Mouse (Mus musculus) embryonic facial prominence, embryonic 15.5 days (tissue): ENCODE measurements around the gene Pip5k1c. TPM values are rescaled to one million over a fixed set of nuclear protein-coding genes. Genes with fewer than 3 reads are reported as not detected.
A peak's percentile ranks its signal among the peaks of the same experiment; 100 is the strongest.

Experiments
- ATAC-seq: fragments of 200-750 bp; cut with Nextera tagmentation; 2 replicates; pipeline ENCODE4 v1.8.0; 2017; ENCODE audit warnings: low read depth, moderate TSS enrichment; ENCODE audit not compliant: insufficient number of reproducible peaks, low FRiP score, low TSS enrichment
- H3K27ac ChIP-seq: fragments of 300-500 bp; sonication (generic); replicated peaks from 2 replicates; pipeline ENCODE4 v1.5.1; 2015; ENCODE audit warnings: mild to moderate bottlenecking, inconsistent platforms
- H3K27me3 ChIP-seq: fragments of 300-500 bp; sonication (generic); 2 replicates; pipeline ENCODE4 v1.6.1; 2015; ENCODE audit warnings: inconsistent platforms
- H3K36me3 ChIP-seq: fragments of 300-500 bp; sonication (generic); 2 replicates; pipeline ENCODE4 v1.6.1; 2015; ENCODE audit warnings: mild to moderate bottlenecking, inconsistent platforms
- H3K4me1 ChIP-seq: fragments of 300-500 bp; sonication (generic); 2 replicates; pipeline ENCODE4 v1.6.1; 2015; ENCODE audit warnings: inconsistent platforms
- H3K4me2 ChIP-seq: fragments of 300-500 bp; sonication (generic); replicated peaks from 2 replicates; pipeline ENCODE4 v1.6.1; 2015; ENCODE audit warnings: mild to moderate bottlenecking, inconsistent platforms
- H3K4me3 ChIP-seq: fragments of 300-500 bp; sonication (generic); replicated peaks from 2 replicates; pipeline ENCODE4 v1.5.1; 2015; ENCODE audit warnings: mild to moderate bottlenecking, inconsistent platforms
- H3K9ac ChIP-seq: fragments of 300-500 bp; sonication (generic); 2 replicates; pipeline ENCODE4 v1.6.1; 2015; ENCODE audit warnings: inconsistent platforms
- H3K9me3 ChIP-seq: fragments of 300-500 bp; sonication (generic); replicated peaks from 2 replicates; pipeline ENCODE4 v1.6.1; 2016; ENCODE audit warnings: inconsistent platforms
- WGBS: fragments of 180-500 bp; shearing (Covaris S2); methylation state at CpG from one replicate; pipeline ENCODE4 v1.1.7; 2015; 5-methylcytosine and 5-hydroxymethylcytosine counted together
- polyA plus RNA-seq: library from polyadenylated mRNA; unstranded; fragments of >200 nt; fragmentation: Nextera tagmentation; extraction: Ambion mirVana; gene quantifications from 2 replicates; pipeline ENCODE4 v1.2.1, GENCODE M21; 2015

Gene Pip5k1c
- polyA plus RNA-seq, 1 experiment from 2014 or later: 53.8 TPM

GRCm38 (mm10) chr10:81354738-81355477 lies 62.1 kb downstream of the Pip5k1c start:
- Histone ChIP-seq H3K36me3 (no peaks in the 10 kb centered on the region), H3K27me3 (no peaks in the 10 kb centered on the region), H3K4me1 (peaks cover 46% of the 10 kb centered on the region), H3K4me2 (no peak overlapping the region), H3K4me3 (no peak overlapping the region), H3K9me3 (no peaks in the 10 kb centered on the region), H3K27ac (no peak overlapping the region), H3K9ac (no peak overlapping the region)
- no peak for ATAC-seq
- WGBS: 48% methylated on average over 9 of the region's 9 CpGs

DNA sequence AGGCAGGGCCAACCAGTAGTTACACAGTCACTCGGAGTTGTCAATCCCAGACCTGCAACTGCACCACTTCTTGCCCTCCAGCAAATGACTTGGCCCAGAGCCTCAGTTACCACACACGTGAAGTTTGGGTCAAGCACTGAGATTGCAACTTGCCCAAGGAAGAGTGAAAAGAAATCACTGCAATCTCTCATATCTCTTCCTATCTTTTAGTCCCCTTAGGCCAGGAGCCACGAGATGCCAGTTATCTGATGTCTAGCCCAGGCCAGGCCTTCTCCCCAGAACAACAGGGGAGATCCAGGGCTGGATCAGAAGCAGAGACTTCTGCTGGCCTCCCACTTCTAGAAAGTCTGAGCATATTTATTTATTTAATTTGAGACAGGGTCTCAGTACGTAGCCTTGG lies 62.8 kb downstream of the Pip5k1c start:
- Histone ChIP-seq H3K4me3 (no peak overlapping the region), H3K9ac (no peak overlapping the region), H3K9me3 (no peaks in the 10 kb centered on the region), H3K27me3 (no peaks in the 10 kb centered on the region), H3K4me1 (peaks cover 50% of the 10 kb centered on the region), H3K36me3 (no peaks in the 10 kb centered on the region), H3K4me2 (no peak overlapping the region), H3K27ac (no peak overlapping the region)
- 69% methylated on average over 4 of the region's 4 CpGs for WGBS
- no peak for ATAC-seq

DNA sequence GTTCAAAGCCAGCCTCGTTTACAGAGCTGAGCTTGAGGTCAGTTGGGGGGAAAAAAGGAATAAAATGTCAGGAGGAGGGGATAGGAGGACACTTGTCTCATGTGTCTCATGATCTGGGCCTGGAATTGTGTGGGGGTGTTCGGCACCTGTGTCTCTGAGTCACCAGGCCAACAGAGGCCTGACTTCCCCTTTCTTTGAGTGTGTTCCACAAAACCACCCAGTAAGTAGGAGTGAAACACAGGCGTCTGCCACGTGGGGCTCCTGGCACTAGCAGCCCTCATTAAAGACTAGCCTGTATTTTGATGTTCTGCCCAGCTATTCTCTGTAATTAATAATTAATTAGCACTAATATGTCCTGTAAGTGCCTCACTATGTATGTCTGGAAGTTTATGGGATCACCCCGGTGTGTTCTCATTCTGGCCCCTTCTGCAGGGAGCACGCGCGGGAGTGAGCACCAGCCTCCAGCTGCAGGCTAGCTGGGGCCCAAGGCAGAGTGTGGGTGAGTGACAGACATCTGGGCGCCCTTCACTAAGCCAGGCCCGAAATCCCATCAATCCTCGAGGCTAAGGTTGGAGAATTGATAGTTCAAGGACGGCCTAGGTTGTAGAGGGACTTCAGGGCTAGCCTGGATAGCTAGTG lies 63.7 kb downstream of the Pip5k1c start:
- Histone ChIP-seq H3K27me3 (no peaks in the 10 kb centered on the region), H3K4me1 (peaks cover 52% of the 10 kb centered on the region), H3K4me2 (peak overlapping the region; percentile 97; the same call in 1 of the 2 replicates), H3K27ac (no peak overlapping the region), H3K4me3 (peak overlapping the region; percentile 85), H3K36me3 (peaks cover 4% of the 10 kb centered on the region; the same call in 1 of the 2 replicates), H3K9me3 (no peaks in the 10 kb centered on the region), H3K9ac (no peak overlapping the region)
- ATAC-seq: no peak
- WGBS: 47% methylated on average over 12 of the region's 12 CpGs

DNA sequence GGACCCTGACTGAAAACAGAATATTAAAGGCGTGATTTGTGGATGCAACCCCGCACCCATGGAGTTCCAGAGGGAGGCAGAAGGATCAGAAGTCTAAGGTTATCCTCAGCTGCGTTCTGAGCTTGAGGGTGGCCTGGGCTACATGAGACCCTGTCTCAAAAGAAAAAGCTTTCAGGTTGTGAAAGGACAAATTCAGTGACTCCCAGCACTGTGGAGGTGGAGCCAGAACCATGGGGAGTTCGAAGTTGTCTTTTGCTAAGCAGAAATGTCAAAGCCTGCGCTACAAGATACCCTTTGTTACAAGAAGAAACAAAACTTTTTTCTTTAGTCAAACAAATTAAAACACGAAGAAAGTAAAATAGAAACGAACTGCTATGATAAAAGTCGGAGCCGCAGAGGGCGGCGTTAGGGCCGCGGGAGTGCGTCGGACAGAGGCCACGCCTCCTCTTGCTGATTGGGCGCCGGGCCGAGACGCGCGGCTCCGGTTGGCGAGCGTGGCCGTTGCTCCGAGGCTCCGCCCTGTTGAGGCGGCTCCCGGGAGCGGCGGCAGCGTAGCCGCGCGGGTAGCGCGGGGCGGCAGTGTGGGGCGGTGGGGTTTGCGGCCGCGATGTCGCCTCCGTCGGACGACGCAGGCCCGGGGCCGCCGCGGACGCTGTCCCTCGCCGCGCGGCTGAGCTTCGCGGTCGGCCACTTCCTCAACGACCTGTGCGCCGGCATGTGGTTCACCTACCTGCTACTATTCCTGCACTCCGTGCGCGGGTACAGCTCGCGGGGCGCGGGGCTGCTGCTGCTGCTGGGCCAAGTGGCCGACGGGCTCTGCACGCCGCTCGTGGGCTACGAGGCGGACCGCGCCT lies 64.5 kb downstream of the Pip5k1c start, which contains the start of gene Mfsd12:
TSS of gene Mfsd12 (plus strand) at position 501 of the 854 bp plus-strand sequence.
- Histone ChIP-seq H3K4me3 (peak within 1 kb of the TSS; percentile 85), H3K4me1 (peaks cover 47% of the 10 kb centered on the region), H3K9ac (peak within 1 kb of the TSS; percentile 81), H3K27ac (no peak within 1 kb of the TSS), H3K36me3 (peaks cover 4% of the 10 kb centered on the region; the same call in 1 of the 2 replicates), H3K27me3 (no peaks in the 10 kb centered on the region), H3K4me2 (peak within 1 kb of the TSS; percentile 97), H3K9me3 (no peaks in the 10 kb centered on the region)
- ATAC-seq: peak; percentile 82
- WGBS: 2% methylated on average over 75 of the region's 79 CpGs

- ATAC-seq: no peak
- H3K4me1 ChIP-seq: peaks cover 56% of the 10 kb centered on the region
- H3K4me2 ChIP-seq: peak overlapping the region; percentile 97
- H3K27ac ChIP-seq: no peak overlapping the region
- 16% methylated on average over 4 of the region's 4 CpGs for WGBS
- peaks cover 9% of the 10 kb centered on the region for H3K27me3 ChIP-seq
- peaks cover 4% of the 10 kb centered on the region; the same call in 1 of the 2 replicates for H3K36me3 ChIP-seq
- H3K4me3 ChIP-seq: peak overlapping the region; percentile 85
- peak overlapping the region; percentile 81 for H3K9ac ChIP-seq
- no peaks in the 10 kb centered on the region for H3K9me3 ChIP-seq
Measured at GRCm38 (mm10) chr10:81358209-81358608, 65.4 kb downstream of the Pip5k1c start.

DNA sequence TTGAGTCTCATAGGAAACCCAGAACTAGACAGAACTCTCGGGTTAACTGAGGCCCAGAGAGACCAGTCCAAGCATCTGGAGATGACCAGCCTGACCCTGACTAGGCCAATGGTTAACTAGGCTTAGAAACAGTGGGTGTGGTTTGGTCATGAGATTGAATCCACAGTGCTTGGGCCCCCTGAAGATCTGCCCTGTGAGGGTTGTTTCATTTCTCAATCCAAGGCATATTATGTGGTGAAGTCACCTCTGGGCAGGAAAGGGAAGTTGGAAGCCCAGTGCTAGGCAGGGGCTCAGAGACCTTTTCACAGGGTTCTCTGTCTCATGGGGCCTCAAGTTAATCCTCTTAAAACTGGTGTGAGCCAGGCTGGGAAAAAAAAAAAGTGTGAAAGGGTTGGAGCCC lies 66.1 kb downstream of the Pip5k1c start:
- Histone ChIP-seq H3K4me1 (peaks cover 62% of the 10 kb centered on the region), H3K27ac (no peak overlapping the region)
- no peak for ATAC-seq

GRCm38 (mm10) chr10:81360721-81361120 lies 68.0 kb downstream of the Pip5k1c start:
- Histone ChIP-seq H3K4me1 (peaks cover 68% of the 10 kb centered on the region), H3K27ac (no peak overlapping the region), H3K4me3 (no peak overlapping the region), H3K27me3 (peaks cover 28% of the 10 kb centered on the region), H3K9me3 (no peaks in the 10 kb centered on the region), H3K9ac (no peak overlapping the region), H3K4me2 (no peak overlapping the region), H3K36me3 (peaks cover 4% of the 10 kb centered on the region; the same call in 1 of the 2 replicates)
- 48% methylated on average over 8 of the region's 8 CpGs for WGBS
- no peak for ATAC-seq

More for the DNA sequence above, 66.1 kb downstream of the Pip5k1c start:
- WGBS: 70% methylated on average over 1 of the region's 1 CpGs
- peak overlapping the region; percentile 97 for H3K4me2 ChIP-seq
- no peaks in the 10 kb centered on the region for H3K9me3 ChIP-seq
- peak overlapping the region; percentile 85; the same call in 1 of the 2 replicates for H3K4me3 ChIP-seq
- H3K36me3 ChIP-seq: peaks cover 4% of the 10 kb centered on the region; the same call in 1 of the 2 replicates
- H3K9ac ChIP-seq: no peak overlapping the region
- H3K27me3 ChIP-seq: peaks cover 15% of the 10 kb centered on the region

GRCm38 (mm10) chr10:81362336-81362949 lies 69.7 kb downstream of the Pip5k1c start:
- no peak for ATAC-seq
- Histone ChIP-seq H3K4me3 (no peak overlapping the region), H3K9ac (no peak overlapping the region), H3K4me2 (no peak overlapping the region), H3K27ac (no peak overlapping the region), H3K27me3 (peaks cover 28% of the 10 kb centered on the region), H3K4me1 (peaks cover 62% of the 10 kb centered on the region), H3K9me3 (no peaks in the 10 kb centered on the region), H3K36me3 (peaks cover 18% of the 10 kb centered on the region)
- 76% methylated on average over 12 of the region's 12 CpGs for WGBS

DNA sequence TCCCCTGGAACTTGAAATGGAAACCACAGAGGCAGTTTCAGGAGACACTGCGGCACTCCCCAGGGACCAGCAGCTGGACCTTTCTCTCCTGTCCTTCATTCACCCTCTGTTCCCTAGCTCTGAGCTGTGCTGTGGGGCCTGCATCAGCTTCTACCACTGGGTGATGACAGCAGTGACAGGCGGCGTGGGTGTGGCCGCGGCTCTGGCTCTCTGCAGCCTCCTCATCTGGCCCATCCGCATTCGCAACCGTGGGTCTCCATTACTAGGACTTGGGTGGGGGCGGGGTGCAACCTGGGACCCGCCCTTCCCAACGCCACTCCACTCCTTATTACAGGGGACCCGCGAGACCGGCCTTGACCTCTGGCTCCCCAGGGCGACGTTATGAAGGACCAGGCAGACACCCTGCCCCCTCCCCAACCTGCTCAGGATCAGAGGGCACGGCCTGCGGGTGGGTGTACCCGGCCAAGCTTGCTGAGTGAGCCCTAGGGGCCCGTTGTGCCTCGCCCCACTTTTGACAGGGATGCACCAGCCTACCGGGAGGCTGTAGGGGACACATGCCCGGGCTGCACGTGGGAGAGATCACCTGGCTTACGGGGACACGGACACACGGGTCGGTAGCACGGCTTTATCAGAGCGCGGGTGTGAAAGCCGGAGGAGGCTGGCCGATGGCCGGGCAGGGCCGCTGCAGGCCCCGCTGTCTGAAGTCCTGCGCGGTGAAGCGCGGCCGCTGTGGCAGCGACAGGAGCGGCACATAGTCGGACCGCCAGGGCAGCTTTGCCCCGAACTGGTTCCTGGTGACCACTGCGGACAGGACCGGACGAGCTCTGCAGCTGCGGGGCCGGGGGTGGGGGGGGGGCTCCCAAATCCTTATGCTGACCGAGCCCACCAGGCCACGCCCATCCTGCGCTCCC lies 70.9 kb downstream of the Pip5k1c start:
- peak overlapping the region; percentile 34 for H3K4me3 ChIP-seq
- H3K27me3 ChIP-seq: peaks cover 28% of the 10 kb centered on the region
- peaks cover 30% of the 10 kb centered on the region for H3K36me3 ChIP-seq
- H3K4me2 ChIP-seq: peak overlapping the region; percentile 53
- H3K9ac ChIP-seq: peak overlapping the region; percentile 15; the same call in 1 of the 2 replicates
- no peaks in the 10 kb centered on the region for H3K9me3 ChIP-seq
- 13% methylated on average over 54 of the region's 54 CpGs for WGBS
- no peak overlapping the region for H3K27ac ChIP-seq
- peaks cover 55% of the 10 kb centered on the region for H3K4me1 ChIP-seq
- ATAC-seq: no peak

DNA sequence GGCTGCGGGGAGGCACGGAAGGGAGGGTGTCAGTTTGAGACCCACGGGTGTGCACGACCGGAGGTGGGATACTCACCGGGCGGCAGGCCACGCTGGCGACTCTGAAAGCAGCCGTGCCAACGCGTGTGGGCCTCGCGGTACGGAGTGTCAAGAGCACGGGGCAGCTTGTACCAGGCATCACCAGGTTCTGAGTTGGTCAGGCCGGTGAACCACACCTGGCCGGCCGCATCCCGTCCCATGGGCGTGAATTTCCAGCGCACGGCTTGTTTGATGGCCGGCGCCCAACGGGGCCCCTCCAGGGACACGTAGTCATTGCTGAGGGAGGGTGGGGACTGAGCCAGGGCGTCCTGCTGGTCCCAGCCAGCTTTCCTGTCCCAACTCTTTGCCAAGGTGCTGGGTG lies 71.9 kb downstream of the Pip5k1c start:
- Histone ChIP-seq H3K4me1 (peaks cover 47% of the 10 kb centered on the region), H3K27me3 (peaks cover 28% of the 10 kb centered on the region), H3K4me3 (peak overlapping the region; percentile 34), H3K4me2 (peak overlapping the region; percentile 53), H3K27ac (no peak overlapping the region), H3K36me3 (peaks cover 40% of the 10 kb centered on the region), H3K9ac (peak overlapping the region; percentile 15; the same call in 1 of the 2 replicates), H3K9me3 (no peaks in the 10 kb centered on the region)
- no peak for ATAC-seq
- WGBS: 16% methylated on average over 28 of the region's 28 CpGs
